8 mouse cellular contexts compared by ENCODE assay signal in the genomic region with DNA sequence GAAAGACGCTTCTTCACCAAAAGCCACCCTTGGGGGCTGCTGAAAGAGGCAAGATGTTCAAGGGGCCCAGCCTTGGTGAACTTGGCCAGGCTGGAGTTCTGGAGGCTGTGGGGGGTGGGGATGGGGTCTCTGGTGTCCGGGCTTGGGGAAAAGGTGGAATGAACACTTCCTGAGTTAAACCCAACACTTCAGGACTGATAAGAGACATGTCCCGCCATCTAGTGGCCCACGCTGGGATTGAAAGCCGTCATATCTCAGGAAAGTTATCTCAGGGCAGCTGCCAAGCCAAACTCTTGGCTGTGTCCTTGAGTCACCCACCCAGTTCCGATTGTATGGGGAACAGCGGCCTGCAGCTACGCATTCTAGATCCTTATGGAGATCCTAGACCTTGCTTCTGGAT. TPM values are rescaled to one million over a fixed set of nuclear protein-coding genes. Genes with fewer than 3 reads are reported as not detected.
DNase-seq lines count a peak whose midpoint lies in the region; ATAC-seq and TF ChIP-seq lines count a peak whose summit lies in the region.

No protein-coding gene starts in this region.

- H3K4me2 ChIP-seq in intestine, embryonic 16.5 days (ENCODE audit: low read depth, low read length): peak overlapping the region; percentile 46

- no peaks in the 10 kb centered on the region for H3K9me3 ChIP-seq in intestine, embryonic 16.5 days (ENCODE audit: control insufficient read depth, low read length)

- H3K9ac ChIP-seq in intestine, embryonic 16.5 days (ENCODE audit: low read depth, low read length): peak overlapping the region; percentile 58

- H3K4me3 ChIP-seq in intestine, embryonic 16.5 days (ENCODE audit: low read length): no peak overlapping the region
- H3K4me3 ChIP-seq in small intestine, adult 2 months (ENCODE audit: low read depth, low read length): peak overlapping the region; percentile 49

- peak; percentile 84 to 85 for DNase-seq in adrenal gland, postnatal 36 days
- peak; percentile 84 for DNase-seq in embryo, embryonic 11 days
- DNase-seq in gastrocnemius, postnatal 14 days: peak; percentile 80
- peak; percentile 75 to 84 for DNase-seq in left cerebral cortex, postnatal 25 days (ENCODE audit: low spot score in 2 of 2)
- no peak for DNase-seq in T-cell, adult 2 months (ENCODE audit: low spot score)

- peak overlapping the region; percentile 74 for H3K27ac ChIP-seq in intestine, embryonic 16.5 days (ENCODE audit: low read length)
- H3K27ac ChIP-seq in small intestine, adult 2 months (ENCODE audit: insufficient read depth, low read depth, low read length): peak overlapping the region; percentile 68; the same call in 1 of the 2 replicates

- H3K27me3 ChIP-seq in intestine, embryonic 16.5 days (replicated peaks; ENCODE audit: control insufficient read depth, insufficient read depth, low read length): no peaks in the 10 kb centered on the region
- no peaks in the 10 kb centered on the region for H3K27me3 ChIP-seq in small intestine, adult 2 months (ENCODE audit: control insufficient read depth, insufficient read depth, low read length)

- intact Hi-C loops in gastrocnemius, postnatal 14 days (cut with DNase I; ENCODE audit: low total_unique reads): no loop called here
- intact Hi-C loops in left cerebral cortex, postnatal 25 days (cut with DNase I): loop anchor here (1.0 to 5.0 kb wide), 2 partner anchors 93 to 241 kb away; no protein-coding TSS in a partner anchor

- H3K36me3 ChIP-seq in intestine, embryonic 16.5 days (ENCODE audit: control insufficient read depth, insufficient read depth, low read length): no peaks in the 10 kb centered on the region
- no peaks in the 10 kb centered on the region for H3K36me3 ChIP-seq in small intestine, adult 2 months (ENCODE audit: control insufficient read depth, insufficient read depth, low read length)

- peaks cover 21% of the 10 kb centered on the region for H3K4me1 ChIP-seq in intestine, embryonic 16.5 days (ENCODE audit: control insufficient read depth, insufficient read depth, low read length)
- H3K4me1 ChIP-seq in small intestine, adult 2 months (ENCODE audit: control insufficient read depth, insufficient read depth, insufficient read length, low read length): peaks cover 8% of the 10 kb centered on the region

- TF ChIP-seq POLR2A in small intestine, adult 2 months (IDR thresholded peaks at IDR 0.05; ENCODE audit: low read depth, low read length): no peak

- TF ChIP-seq CTCF in small intestine, adult 2 months (IDR thresholded peaks at IDR 0.05; ENCODE audit: extremely low read depth, insufficient read length, insufficient replicate concordance, low read depth, low read length): peak; percentile 74; the same call in 1 of the 2 replicates

- ATAC-seq in intestine, embryonic 16.5 days: peak; percentile 62
- peak; percentile 83 for ATAC-seq in megakaryocyte progenitor cell, adult 5-6 weeks (replicated peaks; ENCODE audit: poor library complexity)

- 20% methylated on average over 8 of the region's 8 CpGs for WGBS in intestine, embryonic 16.5 days
- WGBS in small intestine, adult 2 months: 1% methylated on average over 8 of the region's 8 CpGs

RNA-seq across cellular contexts. Expression of gene Tmem51, which starts 14.2 kb away (rescaled TPM):
- 1 to 10 TPM; 4.9 to 5.0 TPM for total RNA-seq in adrenal gland, postnatal 36 days (2021)
- total RNA-seq in gastrocnemius, postnatal 14 days (2021): 1 to 10 TPM; 2.5 to 2.8 TPM
- 160 and 206 TPM in 2 replicates for polyA plus RNA-seq in intestine, embryonic 16.5 days (2015; fragmentation: Nextera tagmentation; extraction: Ambion mirVana)
- total RNA-seq in left cerebral cortex, postnatal 25 days (2021): 1 to 10 TPM; 3.9 to 4.6 TPM
- total RNA-seq in megakaryocyte progenitor cell, adult 5-6 weeks (2015): 0.47 TPM in 1 of 2 replicates, not detected in the other
- total RNA-seq in megakaryocyte progenitor cell, adult 5-6 weeks (2017): 0.41 and 0.87 TPM in 2 replicates
- polyA plus RNA-seq in small intestine, adult 2 months (2012; rRNA removed): 21.0 and 30.5 TPM in 2 replicates
